Mouse (Mus musculus) spleen, adult 2 months (tissue): ENCODE measurements at regions not wholly inside any gene's neighbourhood (a gene's known extent, or its start where the extent isn't known, plus 50 kb on each side); places are given as distances from the start of the nearest gene placed in this dataset.

Experiments
- CTCF ChIP-seq: fragments of 200-500 bp; IDR thresholded peaks from 2 replicates; pipeline ENCODE4 v1.5.1; 2011; ENCODE audit warnings: mild to moderate bottlenecking, inconsistent platforms; ENCODE audit not compliant: insufficient read depth, insufficient read length, insufficient replicate concordance; ENCODE audit errors: extremely low read depth
- POLR2A ChIP-seq: fragments of 200-500 bp; IDR thresholded peaks from 2 replicates; pipeline ENCODE4 v1.6.1; 2011; ENCODE audit warnings: low read depth, low read length, inconsistent platforms

DNA sequence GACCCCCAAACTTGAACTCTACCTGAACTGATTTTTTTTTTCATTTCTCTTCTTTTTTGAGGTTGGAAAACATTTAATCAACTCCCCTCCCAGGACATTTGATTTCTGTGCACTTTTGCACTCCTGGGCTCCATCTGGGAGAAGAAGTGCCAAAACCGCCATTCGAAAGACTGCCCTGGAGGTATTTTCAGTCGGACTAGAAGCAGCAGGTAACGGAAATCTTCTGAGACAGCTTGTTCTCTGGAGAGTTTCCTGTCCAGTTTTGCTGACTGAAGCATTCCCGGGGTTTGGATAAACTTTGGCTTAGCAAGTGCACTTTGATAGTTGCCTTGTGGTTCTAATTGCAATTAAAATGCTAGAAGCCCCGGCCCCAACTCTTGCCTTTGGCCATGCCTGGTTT, 169.8 kb downstream of the Mylk4 start:
- no peak for TF ChIP-seq CTCF
- no peak for TF ChIP-seq POLR2A
